Mouse (Mus musculus): Measurements from ENCODE around the gene Tph1. TPM values are rescaled to one million over a fixed set of nuclear protein-coding genes. Genes with fewer than 3 reads are reported as not detected.
A peak's percentile ranks its signal among the peaks of the same experiment; 100 is the strongest.

Gene Tph1
- polyA plus RNA-seq (2016; fragmentation: Nextera tagmentation; extraction: Ambion mirVana): 0.25 and 0.27 TPM in 2 replicates

DNA sequence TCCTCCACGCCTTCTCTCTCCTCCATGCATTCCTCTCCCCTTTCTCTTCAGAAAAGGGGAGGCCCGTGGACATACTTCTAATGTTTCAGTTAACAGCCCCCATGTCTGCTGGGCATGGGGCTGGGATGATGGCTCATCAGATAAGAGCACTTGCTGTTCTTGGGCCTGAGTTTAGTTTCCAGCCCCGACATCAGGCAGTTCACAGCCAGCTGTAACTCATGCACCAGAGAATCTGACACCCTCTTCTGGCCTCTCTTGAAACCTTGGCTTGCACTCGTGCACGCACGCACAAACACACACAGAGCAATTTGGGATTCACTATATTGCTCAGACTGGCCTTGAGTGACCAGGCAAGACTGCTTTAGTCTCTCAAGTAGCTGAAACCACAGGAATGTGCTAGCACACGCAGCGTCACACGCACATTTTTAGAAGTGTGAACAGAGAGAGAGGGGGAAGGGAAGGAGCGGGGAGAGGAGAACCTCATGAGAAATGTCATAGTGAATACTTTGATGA, at the start of gene Tph1:
Gene Tph1, minus strand, starts transcription at position 378 of the 513 bp plus-strand sequence.
- no peaks in the 10 kb centered on the region for H3K9me3 ChIP-seq
- H3K4me1 ChIP-seq: peaks cover 13% of the 10 kb centered on the region
- no peak for DNase-seq (ENCODE audit: low spot score)
- WGBS: 59% methylated on average over 10 of the region's 10 CpGs
- no peak within 1 kb of the TSS for H3K27ac ChIP-seq (replicated peaks)
- no peaks in the 10 kb centered on the region for H3K36me3 ChIP-seq (replicated peaks)
- peaks cover 21% of the 10 kb centered on the region for H3K27me3 ChIP-seq (replicated peaks; ENCODE audit: low read depth, poor library complexity, severe bottlenecking)
- no peak within 1 kb of the TSS for H3K4me3 ChIP-seq

- Histone ChIP-seq H3K4me1 (no peaks in the 10 kb centered on the region), H3K9me3 (no peaks in the 10 kb centered on the region), H3K27me3 (replicated peaks; ENCODE audit: low read depth, poor library complexity, severe bottlenecking) (no peaks in the 10 kb centered on the region), H3K27ac (replicated peaks) (no peak overlapping the region), H3K4me3 (no peak overlapping the region), H3K36me3 (replicated peaks) (no peaks in the 10 kb centered on the region)
- WGBS: 82% methylated on average over 9 of the region's 9 CpGs
- DNase-seq (ENCODE audit: low spot score): no peak
Measured at GRCm38 (mm10) chr7:46720460-46720859, 48.1 kb upstream of the Tph1 start.

DNA sequence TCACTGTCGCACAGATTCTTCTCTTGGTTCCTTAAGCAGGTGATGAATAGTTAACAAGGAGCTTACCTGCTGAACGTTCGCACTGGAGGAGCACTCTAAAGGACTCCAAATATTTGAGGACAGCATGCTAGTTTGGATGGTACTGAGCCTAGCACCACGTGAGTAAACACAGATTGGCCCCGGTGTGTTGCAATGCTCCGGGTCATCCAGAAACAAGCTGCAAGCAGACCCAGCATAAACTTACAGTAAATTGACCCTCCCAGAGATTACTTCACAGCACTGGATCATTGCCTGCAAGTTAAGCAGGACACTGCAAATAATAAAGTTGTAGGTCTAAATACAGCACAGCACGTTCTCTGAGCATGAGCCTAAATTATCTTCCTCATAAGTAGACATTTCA, 47.2 kb upstream of the Tph1 start:
- 83% methylated on average over 7 of the region's 7 CpGs for WGBS
- Histone ChIP-seq H3K36me3 (replicated peaks) (no peaks in the 10 kb centered on the region), H3K9me3 (no peaks in the 10 kb centered on the region), H3K27me3 (replicated peaks; ENCODE audit: low read depth, poor library complexity, severe bottlenecking) (no peaks in the 10 kb centered on the region), H3K4me1 (no peaks in the 10 kb centered on the region), H3K27ac (replicated peaks) (no peak overlapping the region), H3K4me3 (no peak overlapping the region)
- DNase-seq (ENCODE audit: low spot score): no peak

- DNase-seq (ENCODE audit: low spot score): no peak
- no peak overlapping the region for H3K4me3 ChIP-seq
- no peaks in the 10 kb centered on the region for H3K36me3 ChIP-seq (replicated peaks)
- 87% methylated on average over 7 of the region's 7 CpGs for WGBS
- H3K27ac ChIP-seq (replicated peaks): no peak overlapping the region
- no peaks in the 10 kb centered on the region for H3K9me3 ChIP-seq
- H3K4me1 ChIP-seq: no peaks in the 10 kb centered on the region
- no peaks in the 10 kb centered on the region for H3K27me3 ChIP-seq (replicated peaks; ENCODE audit: low read depth, poor library complexity, severe bottlenecking)
Measured at GRCm38 (mm10) chr7:46718591-46719270, 46.4 kb upstream of the Tph1 start.

DNA sequence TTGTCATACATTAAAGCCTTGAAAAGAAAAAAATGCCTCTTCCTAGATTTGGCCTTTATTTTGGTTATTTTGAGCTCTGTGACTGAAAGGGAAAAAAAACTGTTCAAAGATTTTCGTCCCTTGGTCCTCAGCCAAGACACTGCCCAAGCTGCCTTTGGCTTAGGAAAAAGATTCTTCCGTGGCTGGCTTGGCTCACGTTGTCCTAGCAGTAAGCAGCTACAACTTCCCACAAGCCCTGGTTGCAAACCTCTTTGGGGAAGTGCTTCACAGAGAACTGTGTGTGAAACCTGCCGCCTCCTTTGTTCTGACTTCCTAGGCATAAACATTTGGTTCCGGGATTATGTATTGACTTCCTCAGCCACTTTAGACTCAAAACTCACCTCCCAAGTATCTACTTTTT, 44.6 kb upstream of the Tph1 start:
- DNase-seq (ENCODE audit: low spot score): no peak
- peaks cover 5% of the 10 kb centered on the region; the same call in 1 of the 2 replicates for H3K4me1 ChIP-seq
- H3K27me3 ChIP-seq (replicated peaks; ENCODE audit: low read depth, poor library complexity, severe bottlenecking): no peaks in the 10 kb centered on the region
- H3K4me3 ChIP-seq: no peak overlapping the region
- no peaks in the 10 kb centered on the region for H3K9me3 ChIP-seq
- no peak overlapping the region for H3K27ac ChIP-seq (replicated peaks)
- no peaks in the 10 kb centered on the region for H3K36me3 ChIP-seq (replicated peaks)
- WGBS: 70% methylated on average over 5 of the region's 5 CpGs

DNA sequence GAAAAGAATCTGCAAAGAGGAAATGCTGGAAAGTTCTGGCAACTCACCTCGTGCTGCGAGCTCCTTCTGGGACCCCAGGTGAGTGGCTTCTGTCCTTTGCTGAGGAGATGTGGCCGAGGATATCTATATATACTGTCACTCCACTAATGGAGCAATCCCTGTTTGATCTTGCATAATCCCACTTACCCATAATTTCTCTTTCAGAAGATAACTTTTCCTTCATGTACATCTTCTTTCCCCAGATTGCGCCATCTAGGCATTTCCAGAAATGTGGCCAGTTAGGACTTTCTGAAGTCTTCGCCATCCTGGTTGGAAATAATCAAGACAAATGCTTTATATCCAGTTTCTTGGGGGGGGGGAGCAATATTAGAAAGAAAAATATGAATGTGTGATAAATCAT, 43.3 kb upstream of the Tph1 start, which contains the start of gene Saa3:
Gene Saa3, minus strand, starts transcription at position 101 of the 400 bp plus-strand sequence.
- Histone ChIP-seq H3K27me3 (replicated peaks; ENCODE audit: low read depth, poor library complexity, severe bottlenecking) (no peaks in the 10 kb centered on the region), H3K27ac (replicated peaks) (no peak within 1 kb of the TSS), H3K4me3 (no peak within 1 kb of the TSS), H3K4me1 (peaks cover 5% of the 10 kb centered on the region; the same call in 1 of the 2 replicates), H3K36me3 (replicated peaks) (no peaks in the 10 kb centered on the region), H3K9me3 (no peaks in the 10 kb centered on the region)
- no peak for DNase-seq (ENCODE audit: low spot score)
- 91% methylated on average over 5 of the region's 5 CpGs for WGBS

DNA sequence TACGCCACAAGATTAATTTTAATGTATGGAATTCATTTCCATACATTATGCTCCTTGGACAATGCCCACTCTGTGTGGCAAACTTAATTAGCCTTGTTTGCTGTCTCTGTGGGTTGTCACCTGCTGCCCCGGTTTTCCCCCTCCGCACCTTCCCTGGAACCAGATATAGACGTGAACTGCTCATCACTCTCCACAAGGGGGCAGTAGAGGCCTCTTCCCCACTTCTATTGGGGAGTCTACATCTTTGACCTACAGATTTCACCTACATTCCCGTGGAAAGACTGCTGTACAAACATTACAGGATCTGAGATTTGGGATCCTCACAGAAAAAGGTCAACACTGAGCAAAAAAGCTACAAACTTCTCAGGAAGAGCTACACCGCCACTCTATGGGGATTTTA, 42.2 kb upstream of the Tph1 start:
- no peaks in the 10 kb centered on the region for H3K27me3 ChIP-seq (replicated peaks; ENCODE audit: low read depth, poor library complexity, severe bottlenecking)
- DNase-seq (ENCODE audit: low spot score): peak; percentile 60
- H3K9me3 ChIP-seq: no peaks in the 10 kb centered on the region
- H3K4me1 ChIP-seq: peaks cover 8% of the 10 kb centered on the region
- H3K4me3 ChIP-seq: no peak overlapping the region
- H3K36me3 ChIP-seq (replicated peaks): no peaks in the 10 kb centered on the region
- 35% methylated on average over 6 of the region's 6 CpGs for WGBS
- H3K27ac ChIP-seq (replicated peaks): no peak overlapping the region

GRCm38 (mm10) chr7:46712250-46712649, 39.9 kb upstream of the Tph1 start:
- H3K4me3 ChIP-seq: no peak overlapping the region
- no peaks in the 10 kb centered on the region for H3K27me3 ChIP-seq (replicated peaks; ENCODE audit: low read depth, poor library complexity, severe bottlenecking)
- WGBS: 72% methylated on average over 6 of the region's 6 CpGs
- H3K9me3 ChIP-seq: no peaks in the 10 kb centered on the region
- peaks cover 17% of the 10 kb centered on the region for H3K36me3 ChIP-seq (replicated peaks)
- DNase-seq (ENCODE audit: low spot score): no peak
- H3K27ac ChIP-seq (replicated peaks): no peak overlapping the region
- peaks cover 13% of the 10 kb centered on the region for H3K4me1 ChIP-seq

DNA sequence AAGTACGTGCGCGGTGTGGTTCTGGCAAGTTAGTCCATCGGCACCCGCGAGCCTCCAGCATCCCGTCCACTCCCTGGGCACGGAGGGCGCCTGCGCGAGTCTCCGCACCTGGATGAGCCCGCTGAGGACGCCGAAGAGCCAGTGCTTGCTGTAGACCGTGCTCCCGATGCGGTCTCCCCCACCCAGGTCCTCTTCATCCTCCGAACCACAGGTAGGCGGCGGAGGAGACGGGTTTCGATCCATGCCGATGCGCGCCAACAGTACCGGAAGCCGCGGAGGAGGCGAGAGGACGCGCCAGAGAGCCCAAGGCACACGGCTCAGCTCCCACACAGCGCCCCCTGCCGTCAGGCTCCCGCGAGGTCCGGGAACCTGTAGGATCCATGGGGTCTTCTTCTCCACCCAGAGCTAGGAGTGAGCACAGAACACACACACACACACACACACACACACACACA, 38.1 kb upstream of the Tph1 start, which contains the start of gene Saal1:
Gene Saal1, minus strand, starts transcription at position 291 of the 455 bp plus-strand sequence.
- peak within 1 kb of the TSS; percentile 98 for H3K27ac ChIP-seq (replicated peaks)
- peaks cover 36% of the 10 kb centered on the region for H3K36me3 ChIP-seq (replicated peaks)
- H3K4me1 ChIP-seq: peaks cover 13% of the 10 kb centered on the region
- DNase-seq (ENCODE audit: low spot score): peak; percentile 97
- no peaks in the 10 kb centered on the region for H3K27me3 ChIP-seq (replicated peaks; ENCODE audit: low read depth, poor library complexity, severe bottlenecking)
- peak within 1 kb of the TSS; percentile 93 for H3K4me3 ChIP-seq
- WGBS: 1% methylated on average over 38 of the region's 38 CpGs
- H3K9me3 ChIP-seq: no peaks in the 10 kb centered on the region

DNA sequence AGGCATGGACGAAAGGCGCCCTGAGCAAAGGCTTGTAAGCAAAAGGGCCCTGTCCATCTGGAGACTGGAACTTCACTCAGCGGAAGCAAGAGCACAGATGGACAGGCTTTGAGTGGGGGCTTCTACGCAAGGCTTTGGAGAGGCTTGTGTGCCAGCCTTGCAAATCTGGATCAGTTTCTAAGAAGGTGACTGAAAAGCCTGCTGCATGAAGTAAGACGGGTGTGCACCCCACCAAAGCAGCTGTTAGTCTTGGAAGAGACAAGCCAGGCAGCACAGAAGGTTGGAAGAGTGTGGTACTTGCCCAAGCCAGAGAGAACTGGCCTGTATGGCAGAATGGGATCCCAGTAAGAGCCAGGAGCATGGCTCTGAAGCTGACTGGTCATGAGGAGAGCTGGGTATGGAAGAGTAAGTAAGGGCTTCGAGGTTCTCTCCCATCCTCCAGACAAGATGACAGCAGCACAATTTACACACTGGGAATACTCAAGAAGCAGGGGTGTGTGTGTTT, 28.2 kb upstream of the Tph1 start:
- H3K9me3 ChIP-seq: no peaks in the 10 kb centered on the region
- WGBS: 93% methylated on average over 6 of the region's 6 CpGs
- H3K4me1 ChIP-seq: no peaks in the 10 kb centered on the region
- peaks cover 100% of the 10 kb centered on the region for H3K36me3 ChIP-seq (replicated peaks)
- DNase-seq (ENCODE audit: low spot score): no peak
- H3K27ac ChIP-seq (replicated peaks): no peak overlapping the region
- H3K27me3 ChIP-seq (replicated peaks; ENCODE audit: low read depth, poor library complexity, severe bottlenecking): no peaks in the 10 kb centered on the region
- H3K4me3 ChIP-seq: no peak overlapping the region

DNA sequence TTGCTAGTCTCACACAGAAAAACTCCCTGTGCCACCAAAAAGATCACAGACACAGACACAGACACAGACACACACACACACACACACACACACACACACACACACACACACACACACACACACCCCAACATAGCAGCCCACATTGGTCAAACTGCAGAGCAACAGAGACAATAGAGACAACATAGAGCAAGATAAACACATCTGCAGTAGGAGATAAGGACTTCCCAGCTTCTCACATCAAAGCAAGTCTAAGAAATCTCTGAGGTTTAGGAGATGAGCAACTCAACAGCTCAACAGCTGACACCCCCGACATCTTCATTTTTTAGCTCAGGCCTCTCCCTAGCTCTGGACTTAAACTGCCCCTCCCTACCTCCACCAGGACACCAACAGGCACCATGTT, 24.4 kb upstream of the Tph1 start:
- H3K36me3 ChIP-seq (replicated peaks): peaks cover 99% of the 10 kb centered on the region
- DNase-seq (ENCODE audit: low spot score): no peak
- H3K4me1 ChIP-seq: no peaks in the 10 kb centered on the region
- no peak overlapping the region for H3K27ac ChIP-seq (replicated peaks)
- H3K9me3 ChIP-seq: no peaks in the 10 kb centered on the region
- no peaks in the 10 kb centered on the region for H3K27me3 ChIP-seq (replicated peaks; ENCODE audit: low read depth, poor library complexity, severe bottlenecking)
- WGBS: 100% methylated on average over 1 of the region's 1 CpGs
- no peak overlapping the region for H3K4me3 ChIP-seq

DNA sequence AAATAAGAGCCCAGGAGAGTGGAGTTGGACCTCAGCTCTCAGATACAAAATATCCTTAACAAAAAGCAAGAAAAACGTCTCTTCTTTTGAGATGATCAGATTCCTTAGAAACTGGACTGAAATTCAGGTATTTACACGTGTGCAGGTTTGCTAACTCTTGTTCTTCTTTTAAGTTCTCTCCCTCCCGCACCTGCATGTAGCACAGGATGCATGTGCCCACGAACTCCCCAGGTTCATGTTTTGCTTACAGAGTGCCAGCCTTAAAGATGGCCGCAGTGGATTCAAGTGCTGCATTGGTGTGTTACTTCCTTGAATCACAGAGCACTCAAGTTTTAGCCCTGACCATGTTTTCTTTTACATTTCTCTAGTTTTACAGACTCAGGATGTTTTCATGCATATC, 14.5 kb upstream of the Tph1 start:
- H3K27me3 ChIP-seq (replicated peaks; ENCODE audit: low read depth, poor library complexity, severe bottlenecking): no peaks in the 10 kb centered on the region
- H3K4me3 ChIP-seq: no peak overlapping the region
- peaks cover 46% of the 10 kb centered on the region for H3K36me3 ChIP-seq (replicated peaks)
- DNase-seq (ENCODE audit: low spot score): no peak
- H3K27ac ChIP-seq (replicated peaks): no peak overlapping the region
- 91% methylated on average over 5 of the region's 5 CpGs for WGBS
- no peaks in the 10 kb centered on the region for H3K9me3 ChIP-seq
- no peaks in the 10 kb centered on the region for H3K4me1 ChIP-seq

DNA sequence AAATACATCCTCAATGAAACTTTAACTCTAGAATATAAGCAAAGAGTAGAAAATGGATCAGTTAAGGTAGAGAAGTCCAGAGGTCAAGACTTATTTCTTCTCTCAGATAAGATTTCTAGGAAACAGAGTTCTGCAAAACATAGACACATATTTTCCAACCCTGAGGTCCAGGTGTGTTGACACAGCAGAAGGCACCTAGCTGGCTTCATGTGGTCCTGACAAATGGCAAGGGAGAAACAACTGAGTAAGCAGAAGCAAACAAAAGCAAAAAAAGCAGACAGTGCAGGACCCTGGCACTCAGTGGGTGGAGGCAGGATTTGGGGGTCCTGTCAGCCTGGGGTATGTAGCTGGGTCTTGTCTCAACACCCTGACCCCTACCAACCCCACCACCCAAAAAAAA, 8.4 kb upstream of the Tph1 start:
- Histone ChIP-seq H3K27ac (replicated peaks) (no peak overlapping the region), H3K27me3 (replicated peaks; ENCODE audit: low read depth, poor library complexity, severe bottlenecking) (no peaks in the 10 kb centered on the region), H3K4me1 (no peaks in the 10 kb centered on the region), H3K9me3 (no peaks in the 10 kb centered on the region), H3K36me3 (replicated peaks) (no peaks in the 10 kb centered on the region), H3K4me3 (no peak overlapping the region)
- DNase-seq (ENCODE audit: low spot score): no peak

All from embryonic facial prominence, embryonic 10.5 days (tissue).